Mouse (Mus musculus) embryonic fibroblast, embryonic 13.5 days (primary cell): ENCODE measurements around the gene Esf1.

Experiments
- CTCF ChIP-seq: IDR thresholded peaks from 2 replicates; pipeline ENCODE4 v1.5.1; 2011; ENCODE audit warnings: mild to moderate bottlenecking, control low read depth, low read length, moderate library complexity, borderline replicate concordance; ENCODE audit not compliant: insufficient read depth
- POLR2A ChIP-seq: IDR thresholded peaks from 2 replicates; pipeline ENCODE4 v1.6.1; 2011; ENCODE audit warnings: low read depth, mild to moderate bottlenecking, control low read depth, low read length, moderate library complexity

DNA sequence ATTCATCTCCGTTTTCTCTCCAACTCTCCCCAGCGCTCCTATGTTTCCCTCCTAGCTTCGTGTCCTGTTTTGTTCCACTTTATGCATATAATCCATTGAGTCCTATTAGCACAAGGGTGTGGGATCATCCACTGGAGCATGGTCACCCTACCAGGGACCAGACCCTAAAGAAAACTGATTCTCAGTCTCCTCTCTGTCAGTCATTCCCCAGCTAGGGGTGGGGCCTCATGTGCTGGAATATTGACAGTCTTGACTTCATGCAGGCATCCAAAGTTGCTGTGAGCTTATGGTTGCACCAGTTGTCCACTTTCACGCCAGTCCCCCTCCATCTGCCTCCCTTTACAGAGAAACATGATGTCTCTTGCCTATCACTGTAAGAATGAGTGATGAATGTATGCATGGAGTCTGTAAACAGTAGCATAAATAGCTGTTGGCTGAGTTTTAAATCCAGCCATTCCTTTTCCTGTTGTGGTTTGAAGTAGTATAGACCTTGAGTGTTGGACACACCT lies 44.2 kb upstream of the Esf1 start:
- TF ChIP-seq POLR2A, result no peak
- TF ChIP-seq CTCF, result no peak
